19 mouse cellular contexts compared by ENCODE assay signal in the genomic region with DNA sequence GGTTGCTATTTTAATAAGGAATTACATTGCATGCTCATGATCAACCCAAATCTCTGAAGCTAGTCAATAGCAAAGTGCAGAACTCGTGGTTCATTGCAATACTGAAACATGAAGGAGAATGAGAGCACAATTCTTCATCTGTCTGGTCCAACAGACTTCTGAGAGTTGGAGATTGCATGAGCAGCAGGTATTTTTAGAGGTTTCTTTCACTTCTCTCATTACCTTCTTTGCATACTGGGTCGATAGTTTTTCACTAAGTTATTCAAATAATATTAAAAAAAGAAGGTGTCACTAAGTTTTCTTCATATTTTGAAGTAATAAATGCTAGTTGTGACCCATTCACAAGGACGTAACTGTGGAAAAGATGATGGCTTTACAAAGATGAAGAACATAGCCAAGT.
"Had no signal": no experiment of that assay in that cellular context is flagged by ENCODE, and none has a peak within 500 bp of the region (broad histone marks: within the 10 kb centered on the region; RNA-seq: fewer than 3 reads in every experiment).

No protein-coding gene starts in this region.

- H3K9me3 ChIP-seq: liver, embryonic 12.5 days; midbrain, embryonic 10.5 days; midbrain, embryonic 12.5 days; neural tube, embryonic 13.5 days; neural tube, embryonic 15.5 days; stomach, embryonic 15.5 days had no signal

- H3K36me3 ChIP-seq: liver, embryonic 12.5 days; midbrain, embryonic 10.5 days; midbrain, embryonic 12.5 days; neural tube, embryonic 13.5 days; neural tube, embryonic 15.5 days; stomach, embryonic 15.5 days had no signal

- DNase-seq: lung, adult 18-20 months; lung, embryonic 14.5 days; lung, postnatal 10 days; lung, postnatal 4 days; midbrain, embryonic 14.5 days; right cerebral cortex, postnatal 25 days; right cerebral cortex, postnatal 4 days; thymus, adult 2 months; thymus, postnatal 14 days; thymus, postnatal 36 days had no signal

- H3K4me3 ChIP-seq: liver, embryonic 12.5 days; midbrain, embryonic 10.5 days; midbrain, embryonic 12.5 days; myocyte; neural tube, embryonic 13.5 days; neural tube, embryonic 15.5 days; stomach, embryonic 15.5 days had no signal

- H3K4me1 ChIP-seq: liver, embryonic 12.5 days; midbrain, embryonic 12.5 days; neural tube, embryonic 13.5 days; neural tube, embryonic 15.5 days; stomach, embryonic 15.5 days had no signal

- H3K27me3 ChIP-seq: liver, embryonic 12.5 days; midbrain, embryonic 12.5 days; neural tube, embryonic 13.5 days; neural tube, embryonic 15.5 days; stomach, embryonic 15.5 days had no signal

- H3K4me2 ChIP-seq: liver, embryonic 12.5 days; lung, embryonic 14.5 days; midbrain, embryonic 12.5 days; neural tube, embryonic 13.5 days; neural tube, embryonic 15.5 days; stomach, embryonic 15.5 days had no signal

- H3K27ac ChIP-seq: liver, embryonic 12.5 days; liver, embryonic 14.5 days; midbrain, embryonic 10.5 days; midbrain, embryonic 12.5 days; neural tube, embryonic 13.5 days; neural tube, embryonic 15.5 days; stomach, embryonic 15.5 days; stomach, postnatal 0 days had no signal

- H3K9ac ChIP-seq: liver, embryonic 12.5 days; liver, embryonic 14.5 days; lung, embryonic 14.5 days; midbrain, embryonic 12.5 days; neural tube, embryonic 13.5 days; neural tube, embryonic 15.5 days; stomach, embryonic 15.5 days had no signal
